Mouse (Mus musculus): Measurements from ENCODE around the gene Hist1h2be.
A peak's percentile ranks its signal among the peaks of the same experiment; 100 is the strongest.

Hist1h2be gene

GRCm38 (mm10) chr13:23620733-23621531, at the start of gene Hist1h2be:
Gene Hist1h2be, minus strand, starts transcription at chr13:23621124.
- DNase-seq (ENCODE audit: low spot score in 2 of 2) = peak; percentile 54 to 58

GRCm38 (mm10) chr13:23662536-23662935, 41.6 kb upstream of the Hist1h2be start:
- no peak for DNase-seq (ENCODE audit: low spot score in 2 of 2)

- no peak for DNase-seq (ENCODE audit: low spot score in 2 of 2)
Measured at GRCm38 (mm10) chr13:23659636-23660366, 38.9 kb upstream of the Hist1h2be start.

DNA sequence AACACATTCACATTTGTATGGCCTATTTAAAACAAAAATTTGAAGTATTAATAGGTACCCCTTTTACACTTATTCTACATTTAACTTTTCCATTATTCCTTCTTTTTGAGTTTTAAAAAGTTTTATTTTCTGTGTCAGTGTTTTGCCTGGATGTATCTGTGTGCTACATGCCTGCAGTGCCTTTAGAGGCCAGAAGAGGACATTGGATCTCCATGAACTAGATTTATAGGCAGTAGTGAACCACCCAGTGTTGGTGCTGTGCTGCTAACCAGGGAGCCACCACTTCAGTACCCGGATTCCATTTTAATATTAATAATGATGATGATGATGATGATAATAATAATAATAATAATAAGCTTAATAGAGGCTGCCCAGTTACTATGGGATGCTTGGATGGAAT, 9.7 kb upstream of the Hist1h2be start:
- no peak for DNase-seq (ENCODE audit: low spot score in 2 of 2)

DNA sequence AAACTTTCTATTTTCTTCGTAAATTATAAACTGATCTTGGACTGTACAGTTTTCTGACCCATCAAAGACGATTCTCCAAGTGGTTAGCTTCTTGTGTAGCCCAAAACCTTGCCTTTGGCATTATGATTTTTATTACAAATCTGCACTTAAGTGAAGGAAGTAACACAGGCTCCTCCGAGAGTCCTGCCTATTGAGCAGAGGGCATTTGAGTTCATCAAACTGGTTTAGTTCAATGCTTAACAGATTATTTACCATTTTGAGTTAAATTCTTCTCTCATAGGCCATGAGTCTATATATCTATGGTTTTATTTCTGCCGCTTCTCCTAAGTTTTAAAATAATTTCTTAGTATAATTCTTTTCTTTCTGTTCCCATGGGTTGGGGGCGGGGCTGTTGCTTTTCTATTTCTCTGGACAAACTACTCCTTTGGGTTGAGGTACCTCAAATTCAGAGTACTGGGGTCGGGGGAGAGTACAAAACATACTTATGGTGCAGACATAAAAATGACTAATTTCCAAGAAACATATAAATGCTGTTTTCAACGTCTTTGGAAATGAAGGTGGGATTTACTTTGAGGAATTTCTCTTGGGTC, 2.0 kb upstream of the Hist1h2be start:
- DNase-seq (ENCODE audit: low spot score in 2 of 2) = no peak

GRCm38 (mm10) chr13:23622175-23622671, 1.3 kb upstream of the Hist1h2be start, which contains the start of gene Hist1h1e:
Gene Hist1h1e, minus strand, starts transcription at chr13:23622558.
- DNase-seq (ENCODE audit: low spot score in 2 of 2) = peak; percentile 84 to 90

DNA sequence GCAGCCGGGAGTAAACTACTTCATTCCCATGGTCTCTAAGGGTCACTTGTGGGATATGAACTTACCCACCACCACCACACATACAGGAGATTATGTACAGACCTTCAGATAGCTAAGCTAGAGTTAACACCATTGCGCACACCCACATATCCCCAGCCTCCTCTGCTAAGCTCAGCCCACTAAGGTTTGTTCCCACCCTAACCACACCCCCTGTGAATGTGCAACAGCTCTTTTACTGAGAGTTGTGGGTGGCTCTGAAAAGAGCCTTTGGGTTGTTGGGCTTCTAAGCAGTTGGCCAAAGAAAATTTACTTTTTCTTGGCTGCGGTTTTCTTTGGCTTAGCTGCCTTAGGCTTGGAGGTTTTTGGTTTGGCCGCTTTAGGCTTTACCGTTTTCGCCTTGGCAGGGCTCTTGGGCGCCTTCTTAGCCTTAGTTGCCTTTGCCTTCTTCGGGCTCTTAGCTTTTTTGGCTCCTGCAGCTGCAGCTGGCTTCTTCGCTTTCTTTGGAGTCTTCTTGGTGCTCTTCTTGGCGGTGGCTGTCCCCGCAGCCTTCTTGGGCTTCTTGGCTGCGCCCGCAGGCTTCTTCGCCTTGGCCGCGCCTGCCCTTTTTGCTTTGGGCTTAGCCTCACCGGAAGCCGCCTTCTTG, 729 bp upstream of the Hist1h2be start:
- peak; percentile 68 to 75 for DNase-seq (ENCODE audit: low spot score in 2 of 2)

GRCm38 (mm10) chr13:23620056-23620732, 730 bp downstream of the Hist1h2be start:
- no peak for DNase-seq (ENCODE audit: low spot score in 2 of 2)

DNA sequence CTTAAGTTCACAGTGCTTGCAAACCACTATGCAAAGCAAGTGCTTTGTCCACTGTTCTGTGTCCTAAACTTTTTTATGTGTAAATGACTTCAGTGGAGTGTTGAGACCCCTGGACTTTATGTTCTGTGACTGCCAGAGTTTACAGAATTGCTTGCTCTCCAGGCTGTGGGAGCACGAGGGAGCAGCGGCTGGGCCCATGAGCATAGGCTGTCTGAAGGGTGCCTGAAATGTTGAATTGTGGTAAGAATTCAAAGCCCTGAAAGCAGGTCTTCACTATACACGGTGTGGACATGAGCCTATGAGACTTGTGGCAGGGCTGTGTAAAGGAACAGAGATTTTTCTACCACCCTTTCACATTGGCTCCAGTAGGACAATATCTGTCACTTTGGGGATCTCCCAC, 9.3 kb downstream of the Hist1h2be start:
- no peak for DNase-seq (ENCODE audit: low spot score in 2 of 2)

- DNase-seq (ENCODE audit: low spot score in 2 of 2) = no peak
Measured at GRCm38 (mm10) chr13:23610393-23610792, 10.5 kb downstream of the Hist1h2be start.

DNA sequence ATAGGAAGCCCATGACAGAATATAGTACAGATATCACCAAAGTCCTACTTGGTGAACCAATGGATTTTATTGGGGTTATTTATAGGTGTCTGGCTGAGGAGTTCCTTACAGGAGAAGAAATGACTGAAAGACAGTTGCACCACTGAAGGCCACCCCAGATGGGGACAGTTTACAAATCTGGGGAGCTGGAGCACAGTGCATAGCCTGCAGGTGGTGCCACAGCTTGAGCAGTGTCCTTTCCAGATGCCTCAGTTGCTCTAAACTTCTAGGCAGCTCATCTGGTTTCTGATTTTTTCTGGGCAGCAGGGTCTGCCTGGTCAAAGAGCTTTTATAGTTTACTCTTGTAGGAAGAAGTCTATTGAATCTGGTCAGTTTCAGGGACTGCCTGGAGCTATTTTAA, 11.1 kb downstream of the Hist1h2be start:
- DNase-seq (ENCODE audit: low spot score in 2 of 2) = no peak

DNA sequence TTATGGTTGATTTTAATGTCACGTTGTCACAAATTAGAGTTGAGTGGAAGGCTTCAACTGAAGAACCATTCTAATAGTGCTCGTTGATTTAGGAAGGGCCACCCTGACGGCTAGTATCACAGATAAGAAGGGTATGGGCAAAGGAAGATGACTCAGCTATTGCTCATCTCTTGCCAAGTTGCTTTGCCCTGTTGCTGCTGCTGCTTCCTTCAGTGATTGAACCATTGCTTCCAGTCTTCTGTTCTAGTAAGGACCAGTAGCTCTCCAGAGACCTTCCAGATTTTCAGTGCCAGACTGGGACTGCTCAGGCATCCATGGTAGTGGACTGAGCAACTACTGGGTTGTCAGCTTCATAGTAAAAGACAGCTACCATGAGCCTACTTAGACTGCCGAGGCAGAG, 11.7 kb downstream of the Hist1h2be start:
- DNase-seq (ENCODE audit: low spot score in 2 of 2) = no peak

- no peak for DNase-seq (ENCODE audit: low spot score in 2 of 2)
Measured at GRCm38 (mm10) chr13:23605052-23605451, 15.9 kb downstream of the Hist1h2be start.

GRCm38 (mm10) chr13:23604452-23604851, 16.5 kb downstream of the Hist1h2be start:
- DNase-seq (ENCODE audit: low spot score in 2 of 2) = no peak

DNA sequence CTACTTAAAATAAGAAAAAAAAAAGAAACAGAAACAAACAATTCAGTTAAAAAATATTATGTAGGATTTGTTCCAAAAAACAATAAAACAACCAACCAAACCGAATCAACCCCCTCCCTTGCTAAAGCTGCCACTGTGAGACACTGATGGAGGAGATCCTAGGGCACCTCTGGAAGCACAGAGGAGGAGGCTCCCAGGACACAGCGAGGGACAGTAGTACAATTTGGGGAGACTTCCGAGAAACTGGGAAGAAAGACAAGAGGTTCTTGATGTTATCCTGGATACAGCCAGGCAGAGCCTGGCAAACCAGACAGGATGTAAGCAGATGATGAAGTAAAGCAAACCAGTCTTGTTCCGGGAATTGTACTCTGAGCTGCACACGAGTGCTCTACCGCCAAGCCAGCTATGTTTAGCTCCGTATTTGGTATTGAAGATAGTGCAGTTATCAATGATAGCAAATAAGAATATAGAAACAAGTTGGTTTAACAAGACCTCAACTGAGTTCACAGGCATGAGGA, 17.7 kb downstream of the Hist1h2be start:
- no peak for DNase-seq (ENCODE audit: low spot score in 2 of 2)

DNA sequence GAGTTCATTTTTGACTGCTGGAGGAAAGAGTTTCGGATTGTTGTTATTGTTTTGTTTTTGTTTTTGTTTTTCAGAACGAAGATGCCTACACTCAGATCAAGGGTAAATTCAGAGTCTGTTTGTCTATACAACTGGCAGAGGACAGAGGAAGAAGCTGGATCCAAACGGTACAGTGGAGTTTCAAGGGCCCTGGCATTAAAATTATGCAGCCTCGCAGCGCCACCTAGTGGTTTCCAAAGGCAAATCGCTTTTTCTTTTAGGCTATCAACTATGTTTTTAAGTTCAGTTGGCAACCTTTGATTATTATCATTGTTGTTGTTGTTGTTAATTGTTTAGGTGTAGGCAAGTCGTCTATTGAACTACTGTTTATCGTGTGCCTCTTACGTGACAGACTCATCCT, 23.0 kb downstream of the Hist1h2be start:
- DNase-seq (ENCODE audit: low spot score in 2 of 2) = peak; percentile 64 to 77

- no peak for DNase-seq (ENCODE audit: low spot score in 2 of 2)
Measured at GRCm38 (mm10) chr13:23595622-23596372, 25.1 kb downstream of the Hist1h2be start.

GRCm38 (mm10) chr13:23595185-23595584, 25.7 kb downstream of the Hist1h2be start:
- DNase-seq (ENCODE audit: low spot score in 2 of 2) = no peak

DNA sequence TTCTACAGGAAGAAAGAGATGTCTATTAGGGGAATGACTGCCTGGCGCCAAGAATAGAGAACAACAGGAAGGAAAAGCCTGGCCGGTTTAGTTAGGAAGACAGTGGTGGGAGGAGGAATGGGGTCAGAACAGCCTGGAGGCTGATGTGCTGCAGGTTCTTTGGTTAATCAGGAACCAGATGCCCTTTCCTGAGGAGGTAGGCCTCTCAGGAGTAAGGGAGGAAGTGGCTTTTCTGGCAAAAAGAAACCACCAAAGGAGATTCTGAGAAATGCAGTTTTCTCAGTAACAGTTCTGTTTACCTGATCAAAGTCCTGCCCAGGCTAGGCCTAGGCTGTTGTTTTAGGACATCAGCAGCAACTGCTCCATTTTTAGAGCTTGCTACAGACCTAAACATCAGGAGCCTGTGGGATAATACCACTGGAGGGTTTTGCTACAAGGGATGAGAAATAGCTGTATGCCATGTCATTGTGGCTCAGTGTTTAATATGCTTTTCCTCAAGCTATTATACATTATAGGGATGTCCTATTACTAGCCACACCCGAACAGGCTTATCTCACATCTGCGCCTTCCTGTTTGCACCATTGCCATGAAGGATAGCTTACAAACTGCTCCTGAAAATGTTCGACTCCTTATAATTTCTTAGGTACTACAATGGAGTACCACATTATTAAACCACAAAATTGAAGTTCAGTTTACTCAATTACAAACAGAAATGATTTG, 27.7 kb downstream of the Hist1h2be start:
- no peak for DNase-seq (ENCODE audit: low spot score in 2 of 2)

GRCm38 (mm10) chr13:23592614-23593013, 28.3 kb downstream of the Hist1h2be start:
- DNase-seq (ENCODE audit: low spot score in 2 of 2) = no peak

Measured in urinary bladder, postnatal 36 days (tissue).